Mouse (Mus musculus): ENCODE measurements at regions not wholly inside any gene's neighbourhood (a gene's known extent, or its start where the extent isn't known, plus 50 kb on each side); places are given as distances from the start of the nearest gene placed in this dataset.

DNA sequence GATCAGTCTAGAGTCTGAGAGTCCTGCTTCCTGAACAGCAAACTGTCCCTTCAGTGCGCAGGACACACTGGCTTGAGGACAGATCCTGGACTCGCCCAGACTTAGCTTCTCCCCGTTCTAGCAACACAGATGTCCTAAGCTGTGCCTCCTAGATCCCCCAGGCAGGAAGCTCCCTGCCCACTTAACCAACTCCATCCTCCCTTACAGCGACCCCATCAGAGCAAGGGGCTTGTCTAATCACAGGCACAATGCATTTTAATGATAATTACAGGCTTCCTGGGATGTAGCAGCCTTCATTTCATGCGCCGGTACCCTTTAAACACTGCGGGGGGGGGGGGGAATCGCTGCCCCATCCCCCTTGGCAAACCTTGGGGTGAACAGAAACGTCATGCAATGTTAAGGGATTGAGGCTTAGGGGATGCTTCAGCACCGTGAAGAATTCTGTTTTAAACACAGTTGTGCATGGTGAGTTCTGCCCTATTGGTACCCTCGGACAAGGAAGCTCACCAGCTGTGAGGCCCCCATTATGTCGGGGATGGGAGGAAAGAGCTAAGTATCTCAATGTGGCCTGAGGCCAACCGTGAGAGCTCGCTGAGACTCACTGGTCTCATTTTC, 213.9 kb upstream of the Ajap1 start:
- no peak overlapping the region for H3K27ac ChIP-seq (ENCODE audit: insufficient read depth, low read depth, low read length)
- TF ChIP-seq POLR2A (IDR thresholded peaks at IDR 0.05; ENCODE audit: borderline replicate concordance, low read depth, low read length), result no peak
- H3K4me1 ChIP-seq (ENCODE audit: control insufficient read depth, insufficient read depth, low read length), result no peaks in the 10 kb centered on the region
- H3K4me3 ChIP-seq (ENCODE audit: insufficient read depth, low read length), result no peak overlapping the region

DNA sequence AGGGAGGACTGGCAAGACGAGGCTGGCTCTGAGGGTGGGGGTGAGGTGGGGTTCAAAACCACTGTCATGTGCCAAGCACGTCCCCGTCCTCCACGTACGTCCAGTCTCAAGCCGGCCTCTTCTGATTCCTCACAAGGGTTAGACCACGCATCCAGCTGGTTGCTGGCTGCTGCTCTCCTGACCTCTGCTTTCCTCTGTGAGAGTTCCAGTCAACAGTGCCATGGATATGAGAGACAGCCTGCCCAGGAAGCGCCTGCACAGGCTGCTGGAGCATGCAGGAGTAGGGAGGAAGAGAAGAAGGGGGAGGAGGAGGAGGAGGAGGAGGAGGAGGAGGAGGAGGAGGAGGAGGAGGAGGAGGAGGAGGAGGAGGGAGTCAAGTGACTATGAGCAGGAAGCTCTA, 224.6 kb upstream of the Ajap1 start:
- H3K27ac ChIP-seq (ENCODE audit: insufficient read depth, low read depth, low read length), result no peak overlapping the region
- no peak for TF ChIP-seq POLR2A (IDR thresholded peaks at IDR 0.05; ENCODE audit: borderline replicate concordance, low read depth, low read length)
- TF ChIP-seq CTCF (IDR thresholded peaks at IDR 0.05; ENCODE audit: low read depth, low read length), result no peak
- H3K4me3 ChIP-seq (ENCODE audit: insufficient read depth, low read length), result no peak overlapping the region
- H3K4me1 ChIP-seq (ENCODE audit: control insufficient read depth, insufficient read depth, low read length), result no peaks in the 10 kb centered on the region

DNA sequence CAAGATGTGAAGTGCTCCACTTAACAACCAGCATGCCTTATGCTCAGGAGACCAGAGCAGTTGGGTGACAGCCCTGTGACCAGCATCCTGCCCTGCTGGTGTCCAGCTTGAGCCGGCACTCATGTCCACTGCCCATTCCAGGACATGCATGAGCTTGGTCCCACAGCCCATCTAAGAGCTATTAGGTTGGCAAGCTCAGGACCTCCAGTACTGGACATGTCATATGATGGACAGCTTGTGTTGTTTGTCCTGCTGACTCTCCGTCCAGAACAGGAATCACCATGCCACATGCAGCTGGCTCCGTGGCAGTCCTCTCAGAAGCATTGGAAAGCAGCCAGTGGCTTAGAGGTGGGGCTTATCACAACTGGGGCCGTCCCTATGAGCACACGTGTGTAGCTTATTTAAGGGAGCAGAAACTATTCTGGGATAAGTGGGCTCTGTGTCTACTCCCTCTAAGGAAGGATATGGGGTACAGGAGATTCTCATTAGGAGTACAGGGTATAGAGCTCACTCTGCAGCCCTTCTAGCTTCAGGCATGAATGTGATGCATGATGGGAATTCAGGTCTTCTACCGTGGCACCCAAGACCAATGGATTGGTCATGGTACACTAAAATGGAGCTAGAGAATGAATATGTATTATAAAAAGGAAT, 232.5 kb upstream of the Ajap1 start:
- Histone ChIP-seq H3K27ac (ENCODE audit: insufficient read depth, low read depth, low read length) (no peak overlapping the region), H3K4me1 (ENCODE audit: control insufficient read depth, insufficient read depth, low read length) (no peaks in the 10 kb centered on the region), H3K4me3 (ENCODE audit: insufficient read depth, low read length) (no peak overlapping the region)
- TF ChIP-seq CTCF (IDR thresholded peaks at IDR 0.05; ENCODE audit: low read depth, low read length) (no peak), POLR2A (IDR thresholded peaks at IDR 0.05; ENCODE audit: borderline replicate concordance, low read depth, low read length) (no peak)

DNA sequence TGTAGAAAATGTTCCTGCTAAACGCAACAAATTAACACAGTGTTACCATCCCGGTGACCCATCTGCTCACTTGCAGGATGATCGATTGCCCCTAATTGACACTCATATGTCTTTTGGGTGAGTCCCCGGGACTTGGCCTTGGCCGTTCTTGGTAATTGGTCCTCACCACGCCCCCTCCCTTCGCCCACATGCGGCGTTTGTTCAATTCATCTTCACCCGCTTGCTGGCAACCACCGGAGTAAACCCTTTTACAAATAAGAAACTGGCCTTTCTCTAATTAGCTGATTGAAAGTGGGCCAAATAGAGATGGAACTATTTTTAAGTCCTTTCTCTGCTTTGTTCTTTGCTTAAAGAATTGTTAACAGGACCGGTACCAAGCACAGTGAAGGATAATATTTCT, 234.7 kb upstream of the Ajap1 start:
- TF ChIP-seq POLR2A (IDR thresholded peaks at IDR 0.05; ENCODE audit: borderline replicate concordance, low read depth, low read length) (no peak), CTCF (IDR thresholded peaks at IDR 0.05; ENCODE audit: low read depth, low read length) (no peak)
- H3K27ac ChIP-seq (ENCODE audit: insufficient read depth, low read depth, low read length), result no peak overlapping the region
- no peaks in the 10 kb centered on the region for H3K4me1 ChIP-seq (ENCODE audit: control insufficient read depth, insufficient read depth, low read length)
- H3K4me3 ChIP-seq (ENCODE audit: insufficient read depth, low read length), result no peak overlapping the region

DNA sequence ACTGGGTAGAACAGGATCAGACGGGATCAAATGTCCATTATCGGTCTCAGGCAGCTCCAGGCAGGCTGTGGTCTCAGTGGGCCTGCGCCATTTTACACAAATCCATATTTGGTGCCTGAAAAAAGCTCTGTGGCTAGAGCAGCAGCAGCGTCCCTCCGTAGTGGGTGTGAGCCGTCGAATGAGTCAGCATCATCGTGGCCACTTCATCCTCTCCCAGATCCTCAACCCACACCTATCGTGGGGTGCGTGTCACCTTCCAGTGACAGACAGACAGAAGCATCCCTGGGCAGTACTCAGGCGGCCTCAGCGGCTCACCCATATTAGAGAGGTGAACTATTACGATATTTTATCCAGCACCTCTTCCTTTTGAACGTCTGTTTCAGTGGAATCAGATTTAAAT, 233.0 kb upstream of the A430005L14Rik start:
- H3K4me3 ChIP-seq (ENCODE audit: insufficient read depth, low read length), result no peak overlapping the region
- H3K4me1 ChIP-seq (ENCODE audit: control insufficient read depth, insufficient read depth, low read length), result no peaks in the 10 kb centered on the region
- no peak overlapping the region for H3K27ac ChIP-seq (ENCODE audit: insufficient read depth, low read depth, low read length)
- TF ChIP-seq POLR2A (IDR thresholded peaks at IDR 0.05; ENCODE audit: borderline replicate concordance, low read depth, low read length) (no peak), CTCF (IDR thresholded peaks at IDR 0.05; ENCODE audit: low read depth, low read length) (no peak)

DNA sequence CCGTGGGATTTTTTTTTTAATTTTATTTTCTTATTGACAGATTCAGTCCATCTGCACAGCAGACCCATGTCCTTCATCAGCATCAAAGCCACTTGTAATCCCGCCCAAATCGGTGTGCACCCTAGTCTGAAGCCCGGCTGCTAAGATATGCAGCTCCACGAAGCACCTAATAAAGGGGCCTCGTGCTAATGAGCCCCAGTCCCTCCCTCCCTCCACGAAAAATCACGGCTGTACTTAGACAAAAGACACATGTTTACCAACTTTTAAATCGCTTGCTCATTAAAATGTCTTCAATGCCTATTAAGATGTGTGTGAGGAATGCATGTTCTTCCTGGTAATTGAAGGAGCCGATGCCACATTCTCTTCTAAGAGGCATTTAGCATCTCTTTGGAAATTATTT, 229.8 kb upstream of the A430005L14Rik start:
- H3K4me3 ChIP-seq (ENCODE audit: insufficient read depth, low read length), result no peak overlapping the region
- no peak overlapping the region for H3K27ac ChIP-seq (ENCODE audit: insufficient read depth, low read depth, low read length)
- no peak for TF ChIP-seq CTCF (IDR thresholded peaks at IDR 0.05; ENCODE audit: low read depth, low read length)
- no peak for TF ChIP-seq POLR2A (IDR thresholded peaks at IDR 0.05; ENCODE audit: borderline replicate concordance, low read depth, low read length)
- H3K4me1 ChIP-seq (ENCODE audit: control insufficient read depth, insufficient read depth, low read length), result no peaks in the 10 kb centered on the region

DNA sequence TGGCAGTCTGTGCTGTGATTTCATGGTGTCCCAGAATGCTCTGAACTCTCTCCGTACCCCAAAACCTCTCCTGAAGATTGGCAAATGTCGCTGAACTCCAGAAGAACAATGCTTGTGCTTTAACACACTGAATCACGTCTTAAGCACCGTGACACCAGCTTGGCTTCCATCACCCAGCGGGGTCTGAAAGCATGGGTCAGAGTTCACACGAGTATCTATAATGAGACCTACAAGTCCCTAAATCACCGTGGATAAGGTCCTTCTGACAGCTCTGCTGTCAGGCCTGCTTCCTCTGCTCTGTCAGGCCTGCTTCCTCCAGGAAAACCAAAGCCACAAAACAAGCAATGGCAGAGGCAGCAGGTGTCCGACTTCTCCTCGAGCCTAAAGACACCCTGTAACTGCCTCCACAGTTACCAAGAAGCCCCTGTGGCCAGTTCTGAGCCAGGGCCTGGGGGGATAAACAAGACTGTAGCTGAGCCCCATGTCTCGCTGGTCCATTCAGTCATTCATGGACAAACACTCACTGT, 229.1 kb upstream of the A430005L14Rik start:
- TF ChIP-seq POLR2A (IDR thresholded peaks at IDR 0.05; ENCODE audit: borderline replicate concordance, low read depth, low read length), result no peak
- TF ChIP-seq CTCF (IDR thresholded peaks at IDR 0.05; ENCODE audit: low read depth, low read length), result no peak
- no peak overlapping the region for H3K27ac ChIP-seq (ENCODE audit: insufficient read depth, low read depth, low read length)
- H3K4me3 ChIP-seq (ENCODE audit: insufficient read depth, low read length), result no peak overlapping the region
- no peaks in the 10 kb centered on the region for H3K4me1 ChIP-seq (ENCODE audit: control insufficient read depth, insufficient read depth, low read length)

DNA sequence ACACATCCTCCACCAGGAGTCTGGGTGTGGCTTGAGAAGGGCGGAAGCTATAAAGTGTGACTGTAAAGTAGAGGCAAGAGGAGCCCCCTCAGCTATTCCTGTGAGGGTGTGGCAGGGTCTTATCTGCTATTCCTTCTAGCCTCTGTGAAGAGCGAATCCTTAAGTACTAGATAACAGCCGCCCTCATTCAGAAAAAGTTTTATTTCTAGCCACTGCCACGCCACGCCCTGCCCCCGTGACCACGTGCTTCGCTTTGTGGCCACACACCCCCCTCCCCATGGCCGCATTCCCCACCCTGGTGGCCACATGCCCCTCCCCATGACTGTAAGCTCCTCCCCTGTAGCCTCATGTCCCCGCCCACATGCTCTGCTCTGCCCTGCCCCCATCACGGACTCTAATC, 218.9 kb upstream of the A430005L14Rik start:
- Histone ChIP-seq H3K4me3 (ENCODE audit: insufficient read depth, low read length) (no peak overlapping the region), H3K4me1 (ENCODE audit: control insufficient read depth, insufficient read depth, low read length) (no peaks in the 10 kb centered on the region), H3K27ac (ENCODE audit: insufficient read depth, low read depth, low read length) (no peak overlapping the region)
- TF ChIP-seq POLR2A (IDR thresholded peaks at IDR 0.05; ENCODE audit: borderline replicate concordance, low read depth, low read length) (no peak), CTCF (IDR thresholded peaks at IDR 0.05; ENCODE audit: low read depth, low read length) (no peak)

DNA sequence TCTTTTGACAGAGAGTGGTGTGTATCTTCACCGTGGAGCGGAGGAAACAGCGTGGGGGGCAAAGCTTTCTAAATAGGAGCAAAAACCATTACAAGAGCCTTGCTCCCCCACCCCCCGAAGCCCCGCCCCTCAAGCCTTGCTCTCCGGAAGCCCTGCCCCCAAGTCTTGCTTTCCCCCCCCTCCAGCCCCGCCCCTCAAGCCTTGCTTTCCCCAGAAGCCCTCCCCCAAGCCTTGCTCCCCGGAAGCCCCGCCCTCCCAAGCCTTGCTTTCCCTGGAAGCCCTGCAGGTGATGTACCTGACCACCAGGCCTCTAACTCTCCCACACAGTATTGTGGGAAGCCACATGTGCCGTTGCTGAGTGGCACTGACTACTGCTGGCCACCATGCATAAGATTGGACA, 214.8 kb upstream of the A430005L14Rik start:
- no peak overlapping the region for H3K4me3 ChIP-seq (ENCODE audit: insufficient read depth, low read length)
- no peak for TF ChIP-seq CTCF (IDR thresholded peaks at IDR 0.05; ENCODE audit: low read depth, low read length)
- TF ChIP-seq POLR2A (IDR thresholded peaks at IDR 0.05; ENCODE audit: borderline replicate concordance, low read depth, low read length), result no peak
- H3K27ac ChIP-seq (ENCODE audit: insufficient read depth, low read depth, low read length), result no peak overlapping the region
- no peaks in the 10 kb centered on the region for H3K4me1 ChIP-seq (ENCODE audit: control insufficient read depth, insufficient read depth, low read length)

DNA sequence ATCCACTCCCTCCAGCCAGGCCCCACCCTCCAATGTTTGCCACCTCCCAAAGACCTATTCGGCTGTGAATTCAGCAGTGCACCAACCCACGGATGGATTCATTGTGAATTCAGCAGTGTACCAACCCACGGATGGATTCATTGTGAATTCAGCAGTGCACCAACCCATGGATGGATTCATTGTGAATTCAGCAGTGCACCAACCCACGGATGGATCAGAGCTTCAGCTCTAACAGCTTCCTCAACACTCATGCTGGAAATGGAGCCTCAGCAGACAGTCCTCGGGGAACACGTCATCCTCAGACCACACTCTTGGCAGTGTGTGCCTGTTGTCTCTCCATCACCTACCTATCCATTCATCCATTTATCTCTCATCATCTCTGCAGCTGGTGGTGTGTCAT, 204.2 kb upstream of the A430005L14Rik start:
- TF ChIP-seq CTCF (IDR thresholded peaks at IDR 0.05; ENCODE audit: low read depth, low read length) (no peak), POLR2A (IDR thresholded peaks at IDR 0.05; ENCODE audit: borderline replicate concordance, low read depth, low read length) (no peak)
- no peak overlapping the region for H3K4me3 ChIP-seq (ENCODE audit: insufficient read depth, low read length)
- no peak overlapping the region for H3K27ac ChIP-seq (ENCODE audit: insufficient read depth, low read depth, low read length)
- H3K4me1 ChIP-seq (ENCODE audit: control insufficient read depth, insufficient read depth, low read length), result no peaks in the 10 kb centered on the region
